Mouse (Mus musculus) olfactory bulb, adult 2 months (tissue): ENCODE data around the gene Slc1a3.

Experiments
- CTCF ChIP-seq: fragments of 200-500 bp; IDR thresholded peaks from 2 replicates; pipeline ENCODE4 v1.5.1; 2012; ENCODE audit warnings: low read depth, mild to moderate bottlenecking, low read length, moderate library complexity; ENCODE audit not compliant: insufficient read depth
- POLR2A ChIP-seq: fragments of 200-500 bp; IDR thresholded peaks from 2 replicates; pipeline ENCODE4 v1.6.1; 2012; ENCODE audit warnings: mild to moderate bottlenecking, low read depth, low read length, moderate library complexity; ENCODE audit not compliant: insufficient read depth

- no peak for TF ChIP-seq CTCF
- TF ChIP-seq POLR2A = no peak
These were observed 6.5 kb upstream of the Slc1a3 start for GRCm38 (mm10) chr15:8717021-8717571.
